Mouse (Mus musculus) urinary bladder, postnatal 36 days (tissue): Measurements from ENCODE around the gene Sh3gl1.
"Not testable (repeated sequence)": the region's sequence is repeated elsewhere in the genome, so short reads cannot be mapped to it uniquely, and the experiment has no call there.

Source experiments
- DNase-seq, 2 experiments: peaks; one replicate each; pipeline ENCODE4 v3.0.0; 2022; ENCODE audit warnings: low spot score in 2 of 2, mixed read lengths in 1 of 2

The Sh3gl1 gene

DNA sequence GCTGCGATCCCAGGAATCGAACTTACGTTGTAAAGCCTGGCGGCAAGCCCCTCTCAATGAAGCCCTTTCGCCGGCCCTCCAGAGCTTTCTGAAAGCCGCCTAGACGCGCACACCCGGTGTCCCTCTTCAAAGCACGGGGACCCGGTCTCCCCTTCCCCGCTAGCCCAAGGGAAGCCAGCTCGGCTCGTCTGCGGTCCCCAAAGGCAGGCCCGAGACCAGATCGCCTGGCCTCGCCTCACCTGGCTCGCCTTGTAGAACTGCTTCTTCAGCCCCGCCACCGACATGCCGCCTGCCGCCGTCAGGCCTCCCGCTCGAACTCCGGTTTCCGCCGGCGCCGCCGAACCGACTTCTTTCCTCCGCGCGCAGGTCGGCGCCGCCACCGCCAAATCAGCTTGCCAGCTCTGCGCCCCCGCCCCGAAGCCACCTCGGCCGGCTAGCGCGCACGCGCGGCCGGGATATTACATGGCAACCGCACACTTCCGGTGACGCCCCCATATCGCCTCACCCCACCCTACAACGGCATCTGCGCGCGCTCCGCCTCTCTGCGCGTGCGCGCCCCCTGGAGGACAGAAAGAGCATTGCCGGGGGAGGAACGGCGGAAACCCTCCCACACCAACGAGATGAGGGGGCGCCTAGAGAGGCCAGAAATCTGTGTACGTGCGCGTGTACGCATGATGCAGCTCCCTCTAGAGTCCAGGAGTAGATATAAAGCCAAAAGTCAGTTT lies at the start of gene Sh3gl1:
Sh3gl1 (minus strand) TSS at position 460 of the 725 bp plus-strand sequence.
- DNase-seq = peak; percentile 98 to 99

DNA sequence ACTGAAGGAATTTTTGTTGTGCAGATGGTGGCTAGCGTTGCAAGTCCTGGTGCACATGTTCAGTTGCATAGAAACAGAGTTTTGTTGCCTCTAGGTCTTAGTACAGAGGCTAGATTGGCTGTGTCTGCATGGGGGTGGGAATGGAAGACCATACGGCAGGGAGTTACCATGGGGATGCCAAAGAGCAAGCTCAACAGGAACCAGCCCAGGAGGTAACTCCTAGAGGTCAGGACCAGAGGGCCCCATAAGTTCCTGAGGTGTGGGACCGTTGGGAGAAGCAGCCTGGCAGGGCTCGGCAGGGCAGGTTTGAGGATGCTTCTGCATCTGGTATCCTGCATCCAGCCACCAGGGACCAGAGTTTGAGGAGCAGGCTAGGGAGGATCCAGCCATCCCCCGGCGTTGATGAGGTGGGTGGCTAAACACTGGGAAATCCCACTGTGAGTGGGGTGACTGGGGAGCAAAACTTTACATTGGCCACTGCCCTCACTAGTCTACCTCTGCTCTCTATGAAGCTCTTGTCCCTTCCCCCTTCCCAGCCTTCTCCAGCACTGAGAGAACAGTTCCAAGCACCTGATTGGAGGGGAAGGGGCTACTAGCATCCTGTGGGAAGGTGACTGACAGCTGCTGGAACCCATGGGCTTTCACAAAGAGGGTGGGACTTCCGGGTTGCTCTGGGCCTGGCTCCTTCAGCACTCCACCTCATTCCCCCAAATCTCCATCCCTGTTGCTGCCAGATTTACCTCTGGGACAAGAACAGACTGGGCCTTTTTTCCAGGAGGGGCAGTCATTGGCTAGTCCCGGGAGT lies 44.5 kb upstream of the Sh3gl1 start:
- no peak for DNase-seq

DNA sequence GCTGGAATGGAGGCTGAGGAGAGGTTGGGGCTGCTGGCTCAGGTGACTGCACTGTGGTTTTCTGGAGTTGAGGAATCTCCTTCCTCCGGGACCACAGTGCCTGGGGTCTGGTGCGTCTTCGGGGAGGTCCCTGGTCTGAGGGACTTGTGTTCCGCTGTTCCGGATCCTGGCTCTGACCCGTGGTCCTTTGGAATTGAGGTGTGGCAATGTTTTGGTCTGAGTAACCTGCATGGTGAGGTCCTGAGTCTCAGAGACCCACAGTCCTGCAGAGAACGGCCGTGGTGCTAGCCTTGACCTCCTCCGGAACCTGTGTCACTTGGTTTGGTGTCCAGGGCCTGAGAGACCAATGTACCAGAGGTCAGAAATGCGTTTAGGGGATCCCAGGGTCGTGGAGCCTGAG lies 43.5 kb upstream of the Sh3gl1 start:
- no peak for DNase-seq

- DNase-seq = peak; percentile 99 to 100
These were observed 42.7 kb upstream of the Sh3gl1 start, which contains the start of gene Hdgfl2 for GRCm38 (mm10) chr17:56078880-56079795. Gene Hdgfl2 (plus strand): TSS chr17:56079634.

DNA sequence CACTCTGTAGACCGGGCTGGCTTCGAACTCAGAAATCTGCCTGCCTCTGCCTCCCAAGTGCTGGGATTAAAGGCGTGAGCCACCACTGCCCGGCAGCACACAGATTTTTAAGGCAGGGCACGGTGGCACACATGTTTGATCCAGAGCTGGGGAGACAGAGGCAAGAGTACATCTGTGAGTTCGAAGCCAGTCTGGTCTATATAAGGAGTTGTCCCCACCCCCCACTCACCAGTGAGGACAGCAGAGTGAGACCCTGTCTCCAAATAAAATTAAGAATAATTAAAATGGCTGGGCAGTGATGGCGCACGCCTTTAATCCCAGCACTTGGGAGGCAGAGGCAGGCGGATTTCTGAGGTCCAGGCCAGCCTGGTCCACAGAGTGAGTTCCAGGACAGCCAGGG lies 41.9 kb upstream of the Sh3gl1 start:
- DNase-seq = not testable (repeated sequence)

- DNase-seq = no peak
These were observed 41.1 kb upstream of the Sh3gl1 start for GRCm38 (mm10) chr17:56077523-56077922.

DNA sequence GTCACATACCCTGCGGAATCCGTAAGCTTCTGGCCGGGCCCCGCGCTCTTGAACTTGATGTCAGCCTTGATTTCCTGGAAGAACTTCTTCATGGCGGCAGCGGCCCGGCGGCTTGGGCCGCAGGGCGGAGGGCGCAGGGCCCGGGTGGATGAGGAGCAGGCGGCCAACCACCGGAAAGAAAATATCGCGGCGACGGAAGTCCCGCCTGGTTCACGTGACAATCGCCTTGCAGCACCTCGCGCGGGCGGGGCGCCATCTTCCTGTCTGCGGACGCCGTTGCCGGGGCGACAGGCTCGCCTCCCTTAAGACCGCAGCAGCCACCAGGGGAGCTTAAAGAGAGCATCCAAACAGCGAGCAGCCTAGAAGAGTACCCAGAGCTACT lies 38.4 kb upstream of the Sh3gl1 start, which contains the start of gene Ubxn6:
Ubxn6 (minus strand) TSS at position 202 of the 382 bp plus-strand sequence.
- peak; percentile 93 to 97 for DNase-seq

DNA sequence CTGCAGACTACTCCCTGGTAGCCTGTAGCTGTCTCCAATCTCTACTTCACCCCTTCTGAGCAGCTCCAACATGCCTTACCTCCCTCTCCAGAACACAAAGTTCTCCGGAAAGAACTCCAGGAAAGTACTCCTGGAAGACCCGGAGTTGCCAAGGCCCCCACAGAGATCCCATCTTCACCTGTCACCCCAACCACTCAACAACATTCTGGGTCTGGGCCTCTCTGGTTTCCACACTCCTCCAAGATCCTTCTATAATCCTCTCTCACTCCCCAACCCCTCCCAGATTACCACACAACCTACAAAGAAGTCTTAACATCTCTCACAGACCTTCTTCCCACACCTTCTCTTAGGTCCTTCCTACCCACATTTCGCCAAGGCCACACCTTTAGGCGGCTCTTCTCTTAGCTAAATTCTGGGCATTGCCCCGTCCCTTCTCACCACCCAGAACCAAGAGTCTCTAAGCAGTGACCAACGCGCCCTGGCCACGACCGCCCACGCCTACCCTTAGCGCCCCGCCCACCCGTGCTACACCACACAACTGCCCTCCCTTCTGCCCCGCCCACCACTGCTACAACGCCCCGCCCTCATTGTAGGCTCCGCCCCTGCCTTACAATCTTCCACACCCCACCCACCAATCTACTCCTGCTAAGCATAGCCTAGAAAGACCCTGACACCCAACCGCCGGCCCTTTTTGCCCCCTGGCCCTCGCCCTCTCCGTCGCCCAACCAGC lies 37.8 kb upstream of the Sh3gl1 start:
- DNase-seq = peak; percentile 80 to 88

DNA sequence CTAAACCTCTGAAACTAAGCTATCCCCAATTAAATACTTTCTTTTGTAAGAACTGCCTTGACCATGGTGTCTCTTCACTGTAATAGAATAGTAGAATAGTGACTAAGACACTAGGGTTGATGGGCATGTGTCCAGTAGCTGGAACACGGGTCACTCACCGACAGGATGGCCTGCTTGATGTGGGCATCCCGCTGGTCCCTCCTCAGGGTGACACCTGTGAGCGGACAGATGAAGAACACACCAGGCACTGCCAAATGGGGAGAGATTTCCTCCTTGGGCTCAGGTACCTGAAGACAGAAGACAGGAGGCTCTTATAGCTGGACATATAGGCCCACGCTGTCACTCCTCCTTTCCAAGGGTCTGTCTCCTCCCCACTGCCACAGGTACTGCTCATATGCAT lies 35.8 kb upstream of the Sh3gl1 start:
- no peak for DNase-seq

- no peak for DNase-seq
These were observed 34.7 kb upstream of the Sh3gl1 start for GRCm38 (mm10) chr17:56071126-56071525.

DNA sequence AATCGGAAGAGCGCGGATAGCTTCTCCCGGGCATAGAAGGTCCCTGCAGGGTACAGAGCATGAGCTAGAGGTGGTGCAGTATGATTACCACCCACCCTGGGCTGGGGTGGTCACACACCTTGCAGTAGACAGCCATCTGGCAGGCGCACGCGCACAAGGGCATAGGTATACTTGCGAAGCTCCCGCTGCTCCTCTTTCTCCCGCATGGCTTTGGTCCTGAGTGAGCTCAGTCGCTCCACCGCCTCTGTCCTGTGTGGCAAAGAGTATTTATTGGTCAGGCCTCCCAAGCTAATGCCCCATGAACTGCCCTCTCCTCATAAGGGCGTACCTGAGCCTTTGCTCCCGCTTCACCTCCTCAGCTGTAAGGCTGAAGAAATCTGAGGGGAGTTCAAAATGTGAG lies 32.6 kb upstream of the Sh3gl1 start:
- no peak for DNase-seq

DNA sequence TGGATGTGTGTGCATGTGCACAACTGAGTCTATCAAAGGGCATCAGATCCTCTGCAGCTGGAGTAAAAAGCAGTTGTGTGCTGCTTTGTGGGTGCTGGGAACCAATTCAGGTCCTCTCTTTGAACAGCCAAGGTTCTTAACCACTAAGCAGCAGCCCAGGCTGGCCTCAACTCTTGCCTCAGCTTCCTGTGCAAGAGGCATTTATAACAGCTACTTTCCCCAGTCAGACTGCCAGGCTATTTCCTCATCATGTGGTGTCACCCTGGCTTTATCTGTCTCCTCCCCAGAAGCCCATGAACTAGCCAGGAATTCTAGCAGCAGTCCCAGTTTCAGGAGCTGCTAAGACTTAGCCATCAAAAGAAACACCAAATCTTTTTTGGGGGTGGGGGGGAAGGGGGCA lies 30.0 kb upstream of the Sh3gl1 start:
- no peak for DNase-seq

- DNase-seq = not testable (repeated sequence)
These were observed 29.3 kb upstream of the Sh3gl1 start for GRCm38 (mm10) chr17:56065715-56066114.

GRCm38 (mm10) chr17:56062081-56062480 lies 25.6 kb upstream of the Sh3gl1 start:
- DNase-seq = no peak

DNA sequence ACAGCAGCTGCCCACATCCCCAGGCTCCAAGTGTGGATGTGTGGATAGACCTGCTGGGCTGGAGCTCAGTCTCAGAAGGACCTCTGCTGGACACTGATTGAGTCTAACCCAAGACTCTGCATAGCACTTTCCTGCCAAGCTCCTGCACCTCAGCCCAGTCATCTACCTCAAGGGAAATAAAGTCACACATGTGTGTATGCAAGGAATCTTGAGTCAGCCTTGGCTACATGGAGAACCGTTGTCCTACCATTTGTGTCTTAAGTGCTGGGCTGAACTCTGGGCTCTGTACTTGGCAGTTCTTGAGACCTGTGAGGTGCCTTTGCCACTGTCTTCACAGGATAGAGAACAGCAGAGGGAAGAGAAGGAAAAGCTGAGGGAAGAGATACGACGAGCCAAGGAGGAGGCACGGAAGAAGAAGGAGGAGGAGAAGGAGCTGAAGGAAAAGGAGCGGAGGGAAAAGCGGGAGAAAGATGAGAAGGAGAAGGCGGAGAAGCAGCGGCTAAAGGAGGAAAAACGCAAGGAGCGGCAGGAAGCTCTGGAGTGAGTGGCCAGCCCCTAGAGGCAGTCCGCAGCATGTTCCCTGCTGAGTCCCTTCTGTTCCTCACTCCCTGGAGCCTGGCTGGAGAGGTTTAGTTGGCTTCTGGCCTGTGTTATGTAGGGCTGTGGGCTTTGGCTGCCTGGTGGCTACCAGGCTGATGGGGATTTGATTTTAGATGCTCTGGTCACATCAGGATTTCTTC lies 21.1 kb upstream of the Sh3gl1 start:
- no peak for DNase-seq

- no peak for DNase-seq
These were observed 19.7 kb upstream of the Sh3gl1 start for GRCm38 (mm10) chr17:56055945-56056678.

DNA sequence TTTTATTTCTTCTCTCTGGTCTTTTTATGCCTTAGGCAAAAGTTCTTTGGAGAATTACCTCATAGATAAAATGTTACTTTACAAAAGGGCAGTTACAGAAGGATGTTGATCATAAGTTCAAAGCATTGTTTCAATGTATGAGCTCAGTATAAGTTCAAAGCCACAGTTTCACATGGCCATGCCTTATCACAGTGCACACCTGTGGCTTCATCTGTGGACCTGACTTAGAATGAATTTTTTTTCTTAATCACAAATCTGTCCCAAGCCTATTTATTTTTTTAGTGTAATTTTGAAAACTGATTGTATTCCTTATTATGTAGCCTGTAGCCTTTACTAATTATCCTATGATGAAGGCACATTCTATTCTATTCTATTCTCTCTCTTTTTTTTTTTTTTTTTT lies 18.5 kb upstream of the Sh3gl1 start:
- DNase-seq = no peak

DNA sequence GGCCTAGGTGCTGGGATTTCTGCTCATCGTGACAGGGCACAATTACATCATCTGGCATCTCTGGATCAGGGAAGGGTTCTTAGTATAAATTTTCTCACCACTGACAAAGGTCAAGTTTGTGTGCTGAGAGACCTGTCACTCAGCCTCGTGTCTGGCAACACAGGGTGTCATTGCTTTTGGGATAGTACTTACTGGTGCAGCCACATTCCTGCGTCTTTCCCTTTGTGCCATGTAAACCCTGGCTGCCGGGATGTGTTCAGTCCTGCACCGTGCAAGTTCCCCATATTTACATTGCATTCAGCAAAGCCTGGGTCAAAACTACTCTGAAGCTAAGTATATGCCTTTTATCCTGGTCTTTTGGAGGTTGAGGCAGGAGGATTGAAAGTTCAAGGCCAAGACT lies 14.9 kb upstream of the Sh3gl1 start:
- DNase-seq = no peak

- DNase-seq = no peak
These were observed 4.4 kb upstream of the Sh3gl1 start for GRCm38 (mm10) chr17:56040857-56041163.
